Mouse (Mus musculus): ENCODE measurements around the gene Habp2. TPM values are rescaled to one million over a fixed set of nuclear protein-coding genes. Genes with fewer than 3 reads are reported as not detected.

Habp2 gene
- polyA plus RNA-seq, 1 experiment from 2014 or later, result not detected

GRCm38 (mm10) chr19:56277140-56277804 lies 9.7 kb upstream of the Habp2 start:
- H3K27ac ChIP-seq (replicated peaks), result no peak overlapping the region
- ATAC-seq (replicated peaks), result no peak
- H3K9me3 ChIP-seq, result no peaks in the 10 kb centered on the region
- no peaks in the 10 kb centered on the region for H3K27me3 ChIP-seq
- no peak overlapping the region for H3K9ac ChIP-seq (replicated peaks)
- no peaks in the 10 kb centered on the region for H3K4me1 ChIP-seq
- WGBS, result 55% methylated on average over 3 of the region's 3 CpGs
- no peaks in the 10 kb centered on the region for H3K36me3 ChIP-seq
- no peak overlapping the region for H3K4me3 ChIP-seq
- no peak overlapping the region for H3K4me2 ChIP-seq (replicated peaks)

- no peaks in the 10 kb centered on the region for H3K27me3 ChIP-seq
- H3K4me2 ChIP-seq (replicated peaks), result no peak overlapping the region
- H3K27ac ChIP-seq (replicated peaks), result no peak overlapping the region
- no peak overlapping the region for H3K4me3 ChIP-seq
- no peak for ATAC-seq (replicated peaks)
- 90% methylated on average over 4 of the region's 4 CpGs for WGBS
- no peak overlapping the region for H3K9ac ChIP-seq (replicated peaks)
- H3K9me3 ChIP-seq, result no peaks in the 10 kb centered on the region
- no peaks in the 10 kb centered on the region for H3K4me1 ChIP-seq
- no peaks in the 10 kb centered on the region for H3K36me3 ChIP-seq
These were observed 9.0 kb upstream of the Habp2 start for GRCm38 (mm10) chr19:56277951-56278350.

GRCm38 (mm10) chr19:56278366-56278765 lies 8.6 kb upstream of the Habp2 start:
- 90% methylated on average over 11 of the region's 11 CpGs for WGBS

GRCm38 (mm10) chr19:56285222-56285621 lies 1.7 kb upstream of the Habp2 start:
- Histone ChIP-seq H3K4me1 (no peaks in the 10 kb centered on the region), H3K9me3 (no peaks in the 10 kb centered on the region), H3K27ac (replicated peaks) (no peak overlapping the region), H3K4me3 (no peak overlapping the region), H3K27me3 (no peaks in the 10 kb centered on the region), H3K9ac (replicated peaks) (no peak overlapping the region), H3K36me3 (no peaks in the 10 kb centered on the region), H3K4me2 (replicated peaks) (no peak overlapping the region)
- ATAC-seq (replicated peaks), result no peak
- WGBS, result 83% methylated on average over 4 of the region's 4 CpGs

More at GRCm38 (mm10) chr19:56278366-56278765, 8.6 kb upstream of the Habp2 start:
- Histone ChIP-seq H3K27ac (replicated peaks) (no peak overlapping the region), H3K4me2 (replicated peaks) (no peak overlapping the region), H3K4me1 (no peaks in the 10 kb centered on the region), H3K4me3 (no peak overlapping the region), H3K36me3 (no peaks in the 10 kb centered on the region), H3K9me3 (no peaks in the 10 kb centered on the region), H3K27me3 (no peaks in the 10 kb centered on the region), H3K9ac (replicated peaks) (no peak overlapping the region)
- no peak for ATAC-seq (replicated peaks)

- no peak for ATAC-seq (replicated peaks)
- H3K36me3 ChIP-seq, result no peaks in the 10 kb centered on the region
- 89% methylated on average over 15 of the region's 15 CpGs for WGBS
- H3K9me3 ChIP-seq, result no peaks in the 10 kb centered on the region
- no peak overlapping the region for H3K27ac ChIP-seq (replicated peaks)
- H3K4me2 ChIP-seq (replicated peaks), result no peak overlapping the region
- H3K9ac ChIP-seq (replicated peaks), result no peak overlapping the region
- no peak overlapping the region for H3K4me3 ChIP-seq
- H3K4me1 ChIP-seq, result peaks cover 13% of the 10 kb centered on the region
- H3K27me3 ChIP-seq, result no peaks in the 10 kb centered on the region
These were observed 837 bp downstream of the Habp2 start for GRCm38 (mm10) chr19:56287580-56288367.

- H3K27me3 ChIP-seq, result no peaks in the 10 kb centered on the region
- no peaks in the 10 kb centered on the region for H3K9me3 ChIP-seq
- no peak overlapping the region for H3K4me3 ChIP-seq
- ATAC-seq (replicated peaks), result no peak
- no peak overlapping the region for H3K27ac ChIP-seq (replicated peaks)
- 87% methylated on average over 4 of the region's 4 CpGs for WGBS
- H3K9ac ChIP-seq (replicated peaks), result no peak overlapping the region
- H3K36me3 ChIP-seq, result no peaks in the 10 kb centered on the region
- peaks cover 13% of the 10 kb centered on the region for H3K4me1 ChIP-seq
- H3K4me2 ChIP-seq (replicated peaks), result no peak overlapping the region
These were observed 1.5 kb downstream of the Habp2 start for GRCm38 (mm10) chr19:56288436-56288835.

GRCm38 (mm10) chr19:56289642-56290041 lies 2.7 kb downstream of the Habp2 start:
- no peaks in the 10 kb centered on the region for H3K27me3 ChIP-seq
- no peak for ATAC-seq (replicated peaks)
- H3K4me1 ChIP-seq, result peaks cover 15% of the 10 kb centered on the region
- WGBS, result 82% methylated on average over 8 of the region's 8 CpGs
- no peak overlapping the region for H3K4me3 ChIP-seq
- H3K27ac ChIP-seq (replicated peaks), result no peak overlapping the region
- no peaks in the 10 kb centered on the region for H3K36me3 ChIP-seq
- H3K9ac ChIP-seq (replicated peaks), result no peak overlapping the region
- H3K4me2 ChIP-seq (replicated peaks), result no peak overlapping the region
- H3K9me3 ChIP-seq, result no peaks in the 10 kb centered on the region

GRCm38 (mm10) chr19:56291898-56292297 lies 5.0 kb downstream of the Habp2 start:
- 21% methylated on average over 6 of the region's 6 CpGs for WGBS
- no peak overlapping the region for H3K4me2 ChIP-seq (replicated peaks)
- H3K9ac ChIP-seq (replicated peaks), result no peak overlapping the region
- H3K4me3 ChIP-seq, result no peak overlapping the region
- H3K9me3 ChIP-seq, result no peaks in the 10 kb centered on the region
- no peaks in the 10 kb centered on the region for H3K27me3 ChIP-seq
- 0 out of 2 replicates have a peak, but pooled peaks have one; percentile 54 for ATAC-seq (replicated peaks)
- H3K4me1 ChIP-seq, result peaks cover 19% of the 10 kb centered on the region
- H3K27ac ChIP-seq (replicated peaks), result 0 out of 2 replicates have a peak overlapping the region, but pooled peaks have one; percentile 20
- H3K36me3 ChIP-seq, result no peaks in the 10 kb centered on the region

- WGBS, result 70% methylated on average over 9 of the region's 9 CpGs
- ATAC-seq (replicated peaks), result no peak
- H3K27ac ChIP-seq (replicated peaks), result no peak overlapping the region
- H3K9me3 ChIP-seq, result no peaks in the 10 kb centered on the region
- H3K36me3 ChIP-seq, result no peaks in the 10 kb centered on the region
- H3K4me3 ChIP-seq, result no peak overlapping the region
- no peaks in the 10 kb centered on the region for H3K27me3 ChIP-seq
- peaks cover 19% of the 10 kb centered on the region for H3K4me1 ChIP-seq
- no peak overlapping the region for H3K4me2 ChIP-seq (replicated peaks)
- no peak overlapping the region for H3K9ac ChIP-seq (replicated peaks)
These were observed 5.4 kb downstream of the Habp2 start for GRCm38 (mm10) chr19:56292335-56292734.

- Histone ChIP-seq H3K4me2 (replicated peaks) (no peak overlapping the region), H3K27me3 (no peaks in the 10 kb centered on the region), H3K9ac (replicated peaks) (no peak overlapping the region), H3K36me3 (no peaks in the 10 kb centered on the region), H3K4me3 (no peak overlapping the region), H3K27ac (replicated peaks) (0 out of 2 replicates have a peak overlapping the region, but pooled peaks have one; percentile 11), H3K4me1 (peaks cover 19% of the 10 kb centered on the region), H3K9me3 (no peaks in the 10 kb centered on the region)
- WGBS, result 48% methylated on average over 7 of the region's 7 CpGs
- peak; percentile 81 for ATAC-seq (replicated peaks)
These were observed 7.9 kb downstream of the Habp2 start for GRCm38 (mm10) chr19:56294654-56295399.

GRCm38 (mm10) chr19:56296668-56297067 lies 9.7 kb downstream of the Habp2 start:
- no peak for ATAC-seq (replicated peaks)
- no peak overlapping the region for H3K4me3 ChIP-seq
- H3K27ac ChIP-seq (replicated peaks), result no peak overlapping the region
- H3K9ac ChIP-seq (replicated peaks), result no peak overlapping the region
- 78% methylated on average over 9 of the region's 9 CpGs for WGBS
- no peaks in the 10 kb centered on the region for H3K9me3 ChIP-seq
- H3K36me3 ChIP-seq, result no peaks in the 10 kb centered on the region
- peaks cover 12% of the 10 kb centered on the region for H3K4me1 ChIP-seq
- H3K27me3 ChIP-seq, result no peaks in the 10 kb centered on the region
- H3K4me2 ChIP-seq (replicated peaks), result no peak overlapping the region

GRCm38 (mm10) chr19:56297264-56297663 lies 10.3 kb downstream of the Habp2 start:
- H3K9me3 ChIP-seq, result no peaks in the 10 kb centered on the region
- H3K36me3 ChIP-seq, result no peaks in the 10 kb centered on the region
- WGBS, result 67% methylated on average over 3 of the region's 3 CpGs
- no peak for ATAC-seq (replicated peaks)
- no peak overlapping the region for H3K4me2 ChIP-seq (replicated peaks)
- peaks cover 6% of the 10 kb centered on the region for H3K4me1 ChIP-seq
- no peak overlapping the region for H3K9ac ChIP-seq (replicated peaks)
- no peaks in the 10 kb centered on the region for H3K27me3 ChIP-seq
- H3K27ac ChIP-seq (replicated peaks), result no peak overlapping the region
- H3K4me3 ChIP-seq, result no peak overlapping the region
